Mouse (Mus musculus) stomach, adult 2 months (tissue): ENCODE results near the gene Ldb2. TPM values are rescaled to one million over a fixed set of nuclear protein-coding genes. Genes with fewer than 3 reads are reported as not detected.

Experiments
- polyA plus RNA-seq: library from polyadenylated mRNA; depleted of rRNA; stranded (reverse); fragments of >200 nt; gene quantifications from 2 replicates; pipeline ENCODE4 v1.2.3, GENCODE M21; 2012; rRNA removed

Gene Ldb2
- 5.7 and 15.8 TPM in 2 replicates for polyA plus RNA-seq

GRCm38 (mm10) chr5:44799053-44799860 lies at the start of gene Ldb2:
Gene Ldb2 (minus strand): TSS chr5:44799680.

